Mouse (Mus musculus): ENCODE results near the gene S1pr4. TPM values are rescaled to one million over a fixed set of nuclear protein-coding genes. Genes with fewer than 3 reads are reported as not detected.

The S1pr4 gene
- 0.41 and 0.77 TPM in 2 replicates for polyA plus RNA-seq (2016; fragmentation: Nextera tagmentation; extraction: Ambion mirVana)

GRCm38 (mm10) chr10:81500032-81500431 is at the start of gene S1pr4:
S1pr4 (minus strand) TSS chr10:81500132.
- Histone ChIP-seq H3K4me1 (peaks cover 15% of the 10 kb centered on the region), H3K27me3 (peaks cover 16% of the 10 kb centered on the region), H3K4me3 (no peak within 1 kb of the TSS), H3K36me3 (no peaks in the 10 kb centered on the region), H3K4me2 (replicated peaks) (no peak within 1 kb of the TSS), H3K27ac (replicated peaks) (no peak within 1 kb of the TSS), H3K9ac (replicated peaks) (no peak within 1 kb of the TSS), H3K9me3 (no peaks in the 10 kb centered on the region)
- ATAC-seq (ENCODE audit: low FRiP score, low read depth), result no peak
- 80% methylated on average over 3 of the region's 3 CpGs for WGBS

- Histone ChIP-seq H3K27me3 (no peaks in the 10 kb centered on the region; the same call in 1 of the 2 replicates), H3K4me1 (peaks cover 15% of the 10 kb centered on the region), H3K9ac (replicated peaks) (no peak overlapping the region), H3K36me3 (no peaks in the 10 kb centered on the region), H3K9me3 (0 out of 2 replicates have a peak, but pooled peaks cover 4% of the 10 kb centered on the region), H3K4me3 (no peak overlapping the region), H3K27ac (replicated peaks) (no peak overlapping the region), H3K4me2 (replicated peaks) (no peak overlapping the region)
- ATAC-seq (ENCODE audit: low FRiP score, low read depth), result no peak
- 76% methylated on average over 5 of the region's 5 CpGs for WGBS
Observed at GRCm38 (mm10) chr10:81548944-81549343, 49.0 kb upstream of the S1pr4 start.

- ATAC-seq (ENCODE audit: low FRiP score, low read depth), result no peak
- 91% methylated on average over 13 of the region's 13 CpGs for WGBS
- Histone ChIP-seq H3K36me3 (no peaks in the 10 kb centered on the region), H3K27ac (replicated peaks) (no peak overlapping the region), H3K4me2 (replicated peaks) (no peak overlapping the region), H3K4me1 (peaks cover 35% of the 10 kb centered on the region), H3K9ac (replicated peaks) (no peak overlapping the region; the same call in 1 of the 2 replicates), H3K4me3 (no peak overlapping the region), H3K9me3 (no peaks in the 10 kb centered on the region), H3K27me3 (no peaks in the 10 kb centered on the region)
Observed at GRCm38 (mm10) chr10:81546788-81547571, 47.0 kb upstream of the S1pr4 start.

- Histone ChIP-seq H3K4me3 (no peak overlapping the region), H3K36me3 (no peaks in the 10 kb centered on the region), H3K9me3 (no peaks in the 10 kb centered on the region), H3K27ac (replicated peaks) (no peak overlapping the region), H3K9ac (replicated peaks) (no peak overlapping the region; the same call in 1 of the 2 replicates), H3K4me2 (replicated peaks) (no peak overlapping the region), H3K27me3 (no peaks in the 10 kb centered on the region), H3K4me1 (peaks cover 32% of the 10 kb centered on the region)
- ATAC-seq (ENCODE audit: low FRiP score, low read depth), result no peak
- WGBS, result 80% methylated on average over 5 of the region's 5 CpGs
Observed at GRCm38 (mm10) chr10:81546332-81546731, 46.4 kb upstream of the S1pr4 start.

GRCm38 (mm10) chr10:81545161-81545747 is 45.3 kb upstream of the S1pr4 start, which contains the start of gene Gna11:
Gna11 (minus strand) TSS chr10:81545190.
- peak within 1 kb of the TSS; percentile 98 for H3K4me2 ChIP-seq (replicated peaks)
- peaks cover 32% of the 10 kb centered on the region for H3K4me1 ChIP-seq
- no peaks in the 10 kb centered on the region for H3K36me3 ChIP-seq
- H3K27ac ChIP-seq (replicated peaks), result peak within 1 kb of the TSS; percentile 88
- ATAC-seq (ENCODE audit: low FRiP score, low read depth), result peak; percentile 95
- WGBS, result 2% methylated on average over 54 of the region's 59 CpGs
- H3K27me3 ChIP-seq, result no peaks in the 10 kb centered on the region
- H3K9ac ChIP-seq (replicated peaks), result peak within 1 kb of the TSS; percentile 93
- no peaks in the 10 kb centered on the region for H3K9me3 ChIP-seq
- H3K4me3 ChIP-seq, result peak within 1 kb of the TSS; percentile 94

- peaks cover 3% of the 10 kb centered on the region; the same call in 1 of the 2 replicates for H3K36me3 ChIP-seq
- no peaks in the 10 kb centered on the region for H3K27me3 ChIP-seq
- no peaks in the 10 kb centered on the region for H3K9me3 ChIP-seq
- peaks cover 32% of the 10 kb centered on the region for H3K4me1 ChIP-seq
- WGBS, result under 1% methylated on average over 89 of the region's 93 CpGs
- peak; percentile 4 for ATAC-seq (ENCODE audit: low FRiP score, low read depth)
- H3K4me2 ChIP-seq (replicated peaks), result peak overlapping the region; percentile 98
- H3K4me3 ChIP-seq, result peak overlapping the region; percentile 94
- peak overlapping the region; percentile 82 for H3K27ac ChIP-seq (replicated peaks)
- H3K9ac ChIP-seq (replicated peaks), result peak overlapping the region; percentile 93
Observed at GRCm38 (mm10) chr10:81544296-81545160, 44.6 kb upstream of the S1pr4 start.

- 70% methylated on average over 1 of the region's 1 CpGs for WGBS
- Histone ChIP-seq H3K9ac (replicated peaks) (peak overlapping the region; percentile 93), H3K4me1 (peaks cover 32% of the 10 kb centered on the region), H3K27ac (replicated peaks) (no peak overlapping the region), H3K4me2 (replicated peaks) (peak overlapping the region; percentile 98), H3K9me3 (no peaks in the 10 kb centered on the region), H3K36me3 (peaks cover 5% of the 10 kb centered on the region; the same call in 1 of the 2 replicates), H3K27me3 (no peaks in the 10 kb centered on the region), H3K4me3 (peak overlapping the region; percentile 94)
- ATAC-seq (ENCODE audit: low FRiP score, low read depth), result no peak
Observed at GRCm38 (mm10) chr10:81543633-81544032, 43.7 kb upstream of the S1pr4 start.

- Histone ChIP-seq H3K9me3 (no peaks in the 10 kb centered on the region), H3K4me1 (peaks cover 32% of the 10 kb centered on the region), H3K9ac (replicated peaks) (peak overlapping the region; percentile 93), H3K27me3 (no peaks in the 10 kb centered on the region), H3K4me3 (peak overlapping the region; percentile 94), H3K36me3 (peaks cover 6% of the 10 kb centered on the region; the same call in 1 of the 2 replicates), H3K4me2 (replicated peaks) (peak overlapping the region; percentile 98), H3K27ac (replicated peaks) (no peak overlapping the region)
- WGBS, result 77% methylated on average over 7 of the region's 7 CpGs
- ATAC-seq (ENCODE audit: low FRiP score, low read depth), result no peak
Observed at GRCm38 (mm10) chr10:81542727-81543460, 43.0 kb upstream of the S1pr4 start.

- WGBS, result 82% methylated on average over 10 of the region's 10 CpGs
- Histone ChIP-seq H3K9ac (replicated peaks) (no peak overlapping the region), H3K4me1 (peaks cover 32% of the 10 kb centered on the region), H3K4me2 (replicated peaks) (no peak overlapping the region), H3K27me3 (no peaks in the 10 kb centered on the region), H3K27ac (replicated peaks) (no peak overlapping the region), H3K9me3 (no peaks in the 10 kb centered on the region), H3K36me3 (peaks cover 10% of the 10 kb centered on the region; the same call in 1 of the 2 replicates), H3K4me3 (no peak overlapping the region)
- no peak for ATAC-seq (ENCODE audit: low FRiP score, low read depth)
Observed at GRCm38 (mm10) chr10:81541803-81542202, 41.9 kb upstream of the S1pr4 start.

- H3K27me3 ChIP-seq, result no peaks in the 10 kb centered on the region
- peaks cover 10% of the 10 kb centered on the region; the same call in 1 of the 2 replicates for H3K36me3 ChIP-seq
- H3K4me2 ChIP-seq (replicated peaks), result no peak overlapping the region
- ATAC-seq (ENCODE audit: low FRiP score, low read depth), result no peak
- peaks cover 32% of the 10 kb centered on the region for H3K4me1 ChIP-seq
- WGBS, result 86% methylated on average over 5 of the region's 5 CpGs
- H3K9me3 ChIP-seq, result no peaks in the 10 kb centered on the region
- no peak overlapping the region for H3K9ac ChIP-seq (replicated peaks)
- no peak overlapping the region for H3K4me3 ChIP-seq
- H3K27ac ChIP-seq (replicated peaks), result no peak overlapping the region
Observed at GRCm38 (mm10) chr10:81541363-81541762, 41.4 kb upstream of the S1pr4 start.

Measured in midbrain, embryonic 12.5 days (tissue).